Mouse (Mus musculus) MEL-GATA-1-ER (cell line): Measurements from ENCODE around the gene Ccnh.
"Not testable (repeated sequence)": the region's sequence is repeated elsewhere in the genome, so short reads cannot be mapped to it uniquely, and the experiment has no call there.

Experiments
- DNase-seq: peaks from one replicate; pipeline ENCODE4 v3.0.0-alpha.2; 2012; ENCODE audit warnings: low read depth; ENCODE audit errors: extremely low read depth

Gene Ccnh

GRCm38 (mm10) chr13:85188903-85189643, at the start of gene Ccnh:
TSS of gene Ccnh (plus strand) at chr13:85189408.
- peak; percentile 62 for DNase-seq

GRCm38 (mm10) chr13:85143361-85143760, 45.8 kb upstream of the Ccnh start:
- not testable (repeated sequence) for DNase-seq

- DNase-seq, result no peak
These were observed 42.7 kb upstream of the Ccnh start for GRCm38 (mm10) chr13:85146471-85146870.

GRCm38 (mm10) chr13:85154746-85155145, 34.5 kb upstream of the Ccnh start:
- no peak for DNase-seq

GRCm38 (mm10) chr13:85159971-85160370, 29.2 kb upstream of the Ccnh start:
- no peak for DNase-seq

GRCm38 (mm10) chr13:85164512-85165124, 24.6 kb upstream of the Ccnh start:
- no peak for DNase-seq

- DNase-seq, result peak; percentile 56
These were observed 475 bp downstream of the Ccnh start for GRCm38 (mm10) chr13:85189644-85190121.

GRCm38 (mm10) chr13:85191253-85191652, 2.0 kb downstream of the Ccnh start:
- no peak for DNase-seq

- no peak for DNase-seq
These were observed 18.3 kb downstream of the Ccnh start for GRCm38 (mm10) chr13:85207493-85207892.

- DNase-seq, result no peak
These were observed 19.4 kb downstream of the Ccnh start for GRCm38 (mm10) chr13:85208656-85209055.

GRCm38 (mm10) chr13:85210353-85210752, 21.1 kb downstream of the Ccnh start:
- DNase-seq, result no peak

- no peak for DNase-seq
These were observed 29.4 kb downstream of the Ccnh start for GRCm38 (mm10) chr13:85218656-85219055.

- no peak for DNase-seq
These were observed 49.6 kb downstream of the Ccnh start for GRCm38 (mm10) chr13:85238760-85239159.
